Mouse (Mus musculus) thymus, postnatal 36 days (tissue): ENCODE data around the gene Zdhhc5.
"Not testable (repeated sequence)": the region's sequence is repeated elsewhere in the genome, so short reads cannot be mapped to it uniquely, and the experiment has no call there.

Experiments
- DNase-seq, 2 experiments: peaks; one replicate each; pipeline ENCODE4 v3.0.0; 2022; ENCODE audit warnings: mixed read lengths in 2 of 2

Gene Zdhhc5

GRCm38 (mm10) chr2:84688080-84688844, 26.7 kb downstream of the Zdhhc5 start:
- no peak for DNase-seq

- DNase-seq: no peak
These were observed 32.3 kb downstream of the Zdhhc5 start for GRCm38 (mm10) chr2:84682605-84683183.

GRCm38 (mm10) chr2:84679016-84679415, 36.0 kb downstream of the Zdhhc5 start, which contains the start of gene Tmx2:
TSS of gene Tmx2 (minus strand) at chr2:84679140.
- DNase-seq: no peak

GRCm38 (mm10) chr2:84677968-84678880, 36.8 kb downstream of the Zdhhc5 start, which contains the start of the genes Gm28635 and Med19:
TSS of gene Gm28635 (minus strand) at chr2:84678041.
TSS of gene Med19 (plus strand) at chr2:84678402.
- DNase-seq: peak; percentile 84 to 88

GRCm38 (mm10) chr2:84677270-84677967, 37.6 kb downstream of the Zdhhc5 start:
- no peak for DNase-seq

- not testable (repeated sequence) for DNase-seq
These were observed 43.4 kb downstream of the Zdhhc5 start for GRCm38 (mm10) chr2:84671535-84671934.

- DNase-seq: peak; percentile 84 to 89
These were observed 44.4 kb downstream of the Zdhhc5 start, which contains the start of gene Selenoh for GRCm38 (mm10) chr2:84670569-84670933. TSS of gene Selenoh (minus strand) at chr2:84670770.

GRCm38 (mm10) chr2:84669828-84670568, 45.0 kb downstream of the Zdhhc5 start:
- no peak for DNase-seq

GRCm38 (mm10) chr2:84666081-84666480, 48.9 kb downstream of the Zdhhc5 start:
- DNase-seq: no peak

- DNase-seq: peak; percentile 38 to 40
These were observed 52.1 kb downstream of the Zdhhc5 start for GRCm38 (mm10) chr2:84662866-84663265.

GRCm38 (mm10) chr2:84660253-84660652, 54.7 kb downstream of the Zdhhc5 start:
- DNase-seq: peak in 1 of 2 experiments; percentile 25

GRCm38 (mm10) chr2:84658806-84659205, 56.2 kb downstream of the Zdhhc5 start, which contains the start of gene Btbd18:
TSS of gene Btbd18 (plus strand) at chr2:84659079.
- no peak for DNase-seq

- DNase-seq: no peak
These were observed 59.1 kb downstream of the Zdhhc5 start for GRCm38 (mm10) chr2:84655864-84656263.

- no peak for DNase-seq
These were observed 61.6 kb downstream of the Zdhhc5 start for GRCm38 (mm10) chr2:84653354-84653753.

- DNase-seq: no peak
These were observed 64.3 kb downstream of the Zdhhc5 start, which contains the start of gene Ctnnd1 for GRCm38 (mm10) chr2:84650464-84651195. TSS of gene Ctnnd1 (minus strand) at chr2:84650765.

- no peak for DNase-seq
These were observed 65.3 kb downstream of the Zdhhc5 start for GRCm38 (mm10) chr2:84649674-84650073.

- no peak for DNase-seq
These were observed 66.6 kb downstream of the Zdhhc5 start for GRCm38 (mm10) chr2:84648369-84648768.

- no peak for DNase-seq
These were observed 67.9 kb downstream of the Zdhhc5 start for GRCm38 (mm10) chr2:84647051-84647568.

- no peak for DNase-seq
These were observed 68.8 kb downstream of the Zdhhc5 start for GRCm38 (mm10) chr2:84646138-84646537.

- no peak for DNase-seq
These were observed 74.1 kb downstream of the Zdhhc5 start for GRCm38 (mm10) chr2:84640833-84641232.
